Mouse (Mus musculus): ENCODE data around the gene Grm1.

The Grm1 gene

DNA sequence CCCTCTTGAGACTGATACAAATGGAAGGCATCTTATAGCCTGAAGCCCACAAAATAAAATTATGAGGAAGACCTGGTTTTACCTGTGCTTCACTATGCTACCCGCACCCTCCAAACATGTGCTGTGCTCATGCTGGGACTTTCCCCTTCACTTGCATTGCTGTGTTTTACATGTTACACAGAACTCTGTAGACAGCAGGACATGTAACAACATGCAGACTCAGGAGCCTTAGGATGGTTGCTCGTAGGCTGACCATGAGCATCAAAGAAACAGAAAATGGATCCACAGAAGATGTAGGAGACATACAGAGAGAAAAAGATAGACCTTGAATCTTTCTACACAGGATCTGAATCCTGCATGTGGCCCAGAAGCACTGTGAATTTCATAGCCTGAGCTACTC is 371.8 kb downstream of the Grm1 start:
- no peak for DNase-seq

DNA sequence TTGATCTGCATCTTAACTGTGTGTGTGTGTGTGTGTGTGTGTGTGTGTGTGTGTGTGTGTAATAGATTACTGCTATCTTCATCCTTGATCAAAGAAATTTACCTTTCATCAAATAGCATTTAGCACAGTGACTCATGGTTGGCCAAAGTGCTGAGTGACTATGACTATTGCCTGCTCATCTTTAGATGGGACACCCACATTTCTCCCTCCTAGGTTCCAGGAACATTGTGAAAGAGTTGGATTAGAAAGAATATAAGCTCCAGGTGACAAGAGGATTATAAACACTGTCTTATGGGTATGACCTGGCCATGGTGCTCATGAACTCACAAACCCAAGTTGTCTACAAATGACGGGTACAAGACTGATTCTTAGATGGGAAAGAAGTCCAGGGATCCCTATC is 374.1 kb downstream of the Grm1 start:
- DNase-seq = no peak

DNA sequence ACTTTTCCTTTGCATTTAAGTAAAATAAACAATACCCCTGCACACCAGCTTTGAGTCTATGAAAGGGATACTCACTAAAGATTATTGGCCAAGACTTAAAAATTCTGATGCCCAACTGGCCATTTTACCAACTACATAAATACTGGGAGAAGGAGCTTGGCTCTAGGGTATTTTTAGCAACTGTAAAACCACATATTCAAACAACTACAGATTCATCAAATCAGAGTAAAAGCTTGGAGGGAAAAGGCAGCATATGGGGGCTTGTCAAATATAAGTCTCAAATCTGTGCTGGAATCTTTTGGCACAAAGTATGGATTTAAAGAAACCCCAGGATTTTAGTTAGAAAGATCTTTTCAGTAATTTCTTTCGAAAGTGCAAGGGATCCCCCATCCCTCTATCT is 380.8 kb downstream of the Grm1 start:
- no peak for DNase-seq

DNA sequence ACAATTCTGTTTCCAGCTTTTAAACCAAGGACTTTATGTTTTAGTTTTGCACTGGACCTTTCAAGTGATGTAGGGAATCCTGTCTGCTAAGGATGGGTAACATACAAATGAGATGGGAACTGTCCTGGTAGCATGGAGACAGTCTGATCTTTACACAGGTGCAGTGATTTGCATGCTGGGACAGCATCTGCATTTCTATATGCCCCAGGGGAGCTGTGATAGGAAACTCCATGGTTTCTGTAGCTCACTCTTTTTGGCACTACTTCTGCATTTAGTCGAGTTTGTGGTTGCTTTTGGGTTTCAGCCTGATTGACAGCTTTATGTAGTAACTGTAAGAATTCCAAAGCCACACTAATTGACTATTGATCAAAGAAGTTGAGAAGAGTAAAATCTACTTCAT is 381.3 kb downstream of the Grm1 start:
- no peak for DNase-seq

DNA sequence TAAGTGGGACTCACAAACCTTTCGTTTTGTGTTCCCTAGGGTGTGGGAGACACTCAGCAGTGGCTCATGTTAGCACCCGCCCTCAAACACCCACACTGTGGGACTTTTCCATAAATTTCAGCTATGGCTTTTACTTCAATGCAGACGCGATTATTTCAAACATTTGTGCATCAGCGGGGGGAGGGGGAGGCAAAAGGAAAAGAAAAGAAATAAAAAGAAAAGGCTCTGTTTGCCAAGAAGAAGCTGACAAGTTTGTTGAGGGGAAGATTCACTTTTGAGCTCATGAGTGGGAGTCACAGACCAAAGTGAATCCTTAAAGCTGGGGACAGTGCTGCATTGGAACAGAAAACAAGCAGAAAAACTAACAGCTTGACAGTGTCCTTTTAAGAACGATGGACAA is 384.7 kb downstream of the Grm1 start:
- DNase-seq = no peak

DNA sequence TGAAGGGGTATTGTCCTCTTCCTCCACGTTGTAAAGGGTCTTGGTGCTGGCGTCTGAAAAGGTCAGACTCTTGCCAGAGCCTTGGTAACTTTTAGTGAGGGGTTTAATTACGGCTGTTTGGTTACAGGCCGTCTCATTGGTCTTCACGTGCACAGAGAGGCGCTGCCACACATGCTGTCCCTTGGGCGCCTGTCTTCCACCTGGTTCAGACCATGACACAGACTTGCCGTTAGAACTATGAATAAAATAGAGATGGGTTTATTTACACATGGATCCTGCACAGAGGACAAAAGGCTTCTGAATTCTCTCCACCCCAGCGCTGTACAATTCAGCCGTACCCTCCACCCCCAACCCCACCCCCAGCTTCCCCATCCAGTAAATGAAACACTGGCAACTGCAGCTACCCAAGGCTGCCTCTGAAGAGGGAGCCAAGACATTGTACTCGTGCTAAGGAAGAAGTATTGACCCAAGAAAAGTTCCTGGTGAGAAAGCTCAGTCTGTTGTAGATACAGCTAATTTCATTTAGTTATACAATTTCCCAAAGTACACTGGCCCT is 392.4 kb downstream of the Grm1 start:
- DNase-seq = no peak

DNA sequence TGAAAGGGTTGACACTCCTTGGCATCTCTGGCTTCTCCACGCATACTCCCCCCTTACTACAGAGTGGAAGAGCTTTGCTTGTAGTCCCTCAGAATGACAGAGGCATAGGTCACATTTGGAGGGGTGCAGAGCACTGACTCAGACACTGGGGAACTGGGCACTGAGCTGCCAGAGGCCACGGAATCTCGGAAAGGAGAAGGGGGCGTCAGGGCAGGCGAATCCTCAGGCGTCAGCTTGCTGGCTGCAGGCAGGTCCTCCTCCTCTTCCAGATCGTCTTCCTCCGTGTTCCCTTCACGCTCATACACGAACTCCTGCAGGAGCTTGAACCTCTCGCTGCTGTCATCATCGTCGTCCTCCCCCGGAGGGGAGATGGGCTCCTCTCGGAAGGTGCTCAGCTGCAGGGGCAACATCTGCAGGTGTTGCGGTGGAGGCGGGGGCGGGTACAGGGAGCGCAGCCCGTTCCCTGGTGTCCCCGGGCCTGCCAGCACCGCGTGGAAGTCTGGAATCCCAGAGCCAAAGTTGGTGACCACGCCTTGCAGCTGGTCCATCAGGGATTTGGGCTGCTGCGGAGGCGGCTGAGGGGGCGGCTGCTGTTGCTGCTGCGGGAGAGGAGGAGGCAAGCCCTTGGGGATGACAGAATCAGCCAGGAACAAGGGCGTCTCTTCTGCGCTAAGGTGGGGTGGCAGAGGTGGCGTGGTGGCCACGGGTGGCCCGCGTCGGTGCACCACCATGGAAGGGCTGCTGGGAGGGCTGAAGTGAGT is 393.1 kb downstream of the Grm1 start:
- peak; percentile 56 for DNase-seq

DNA sequence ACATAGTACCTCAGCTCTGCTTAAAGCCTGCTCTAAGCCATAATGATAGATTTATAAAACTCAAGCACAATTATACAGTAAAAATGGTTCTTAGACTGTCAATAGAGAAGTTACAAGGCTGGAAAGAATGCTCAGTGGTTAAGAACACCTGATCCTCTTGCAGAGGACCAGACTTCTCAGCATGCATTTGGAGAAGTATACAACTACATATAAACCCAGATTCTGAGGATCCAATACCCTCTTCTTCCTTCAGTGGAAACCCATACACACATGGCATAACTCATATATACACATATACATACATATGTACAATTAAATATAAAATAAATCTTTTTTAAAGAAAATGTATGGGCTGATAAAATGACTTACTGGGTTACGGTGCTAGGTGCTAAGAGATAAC is 401.1 kb downstream of the Grm1 start, which contains the start of gene Gm10944:
Gene Gm10944, plus strand, starts transcription at position 301 of the 400 bp plus-strand sequence.
- no peak for DNase-seq

DNA sequence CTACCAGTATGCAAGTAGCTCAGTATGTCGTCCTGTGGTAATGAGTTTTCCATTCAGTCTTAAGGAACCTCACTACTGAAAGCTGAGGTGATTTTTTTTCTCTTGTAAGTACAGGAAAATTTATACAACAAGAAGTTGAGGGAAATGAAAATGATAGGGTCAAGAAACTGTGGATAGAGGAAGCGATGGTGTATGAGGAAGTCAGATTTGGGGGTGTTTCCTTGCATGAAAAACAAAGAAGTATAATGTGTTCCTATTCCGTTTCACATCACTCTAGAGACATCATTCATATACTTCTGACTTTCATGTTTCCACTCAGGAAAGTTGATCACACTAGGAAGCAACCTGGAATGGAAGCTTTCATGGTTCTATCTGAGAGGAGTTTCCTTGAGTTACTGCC is 422.2 kb downstream of the Grm1 start:
- no peak for DNase-seq

DNA sequence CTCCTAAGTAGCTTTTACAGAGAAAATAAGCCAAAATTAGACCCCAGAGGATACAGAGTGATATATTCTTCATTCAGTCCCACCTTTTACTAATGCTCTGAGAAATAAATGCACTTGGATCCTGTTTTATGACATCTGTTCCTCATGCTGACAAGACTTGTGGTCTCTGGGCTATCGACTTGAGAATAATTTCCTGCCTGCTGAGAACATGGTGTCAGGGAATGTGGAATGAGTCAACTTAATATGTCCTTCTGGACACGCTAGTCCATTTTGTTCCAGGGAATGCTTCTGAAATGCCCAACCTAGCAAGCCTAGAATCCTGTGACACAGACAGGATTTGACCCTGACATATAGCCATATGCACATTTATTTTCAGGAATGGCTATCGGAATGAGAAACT is 423.0 kb downstream of the Grm1 start:
- DNase-seq = no peak

DNA sequence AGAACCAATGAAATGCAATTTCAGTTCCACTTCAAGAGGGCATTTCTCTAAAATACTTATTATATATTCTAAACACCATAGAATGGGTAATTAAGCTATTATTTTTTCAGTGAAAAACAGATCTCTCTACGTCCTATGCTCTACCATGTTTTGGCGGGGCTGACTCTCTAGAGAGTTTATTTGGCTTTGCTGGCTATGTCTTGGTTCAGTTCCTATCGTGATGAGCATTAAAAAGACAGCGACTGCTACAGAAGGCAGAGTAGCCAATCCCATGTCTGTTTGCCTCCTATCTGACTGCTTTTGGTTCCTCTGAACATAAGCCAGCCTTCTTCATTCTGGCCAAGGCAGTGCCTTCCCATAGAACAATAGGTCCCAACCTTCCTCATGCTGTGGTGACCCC is 425.5 kb downstream of the Grm1 start:
- DNase-seq = no peak

DNA sequence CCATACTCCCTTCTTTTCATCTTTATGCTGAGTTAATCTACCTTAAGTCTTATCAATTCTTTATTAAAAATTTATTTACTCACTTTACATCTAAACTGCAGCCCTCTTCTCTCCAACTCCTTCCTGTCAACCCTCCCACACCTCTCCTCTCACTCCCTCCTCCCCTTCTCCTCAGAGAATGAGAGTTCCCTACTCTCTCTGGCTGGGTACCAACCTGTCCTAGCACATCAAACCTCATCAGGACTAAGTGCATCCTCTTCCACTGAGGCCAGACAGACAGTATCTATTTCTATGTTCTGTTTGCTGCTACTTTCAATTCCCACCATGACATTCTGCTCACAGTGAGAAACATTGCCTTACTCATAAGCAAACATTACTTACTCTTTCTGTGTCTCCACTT is 426.2 kb downstream of the Grm1 start:
- DNase-seq = no peak

All from retina, postnatal 1 day (tissue).